Mouse (Mus musculus): Measurements from ENCODE around the gene Gm10644. TPM values are rescaled to one million over a fixed set of nuclear protein-coding genes. Genes with fewer than 3 reads are reported as not detected.

Gene Gm10644
- polyA plus RNA-seq, 1 experiment from 2014 or later: 0.67 TPM

- ATAC-seq: peak; percentile 9
- Histone ChIP-seq H3K36me3 (ENCODE audit: poor library complexity, severe bottlenecking) (no peaks in the 10 kb centered on the region), H3K27me3 (peaks cover 7% of the 10 kb centered on the region; the same call in 1 of the 2 replicates), H3K4me1 (peaks cover 55% of the 10 kb centered on the region), H3K27ac (peak overlapping the region; percentile 99), H3K4me2 (peak overlapping the region; percentile 77), H3K4me3 (peak overlapping the region; percentile 71), H3K9ac (peak overlapping the region; percentile 92), H3K9me3 (replicated peaks) (no peaks in the 10 kb centered on the region)
- WGBS: 0% methylated on average over 31 of the region's 100 CpGs
Observed at GRCm38 (mm10) chr8:83900266-83900956, 54.6 kb downstream of the Gm10644 start.

GRCm38 (mm10) chr8:83899363-83900252, 55.4 kb downstream of the Gm10644 start, which contains the start of gene Adgrl1:
TSS of gene Adgrl1 (plus strand) at chr8:83900105.
- no peaks in the 10 kb centered on the region for H3K9me3 ChIP-seq (replicated peaks)
- peak; percentile 93 for ATAC-seq
- under 1% methylated on average over 66 of the region's 70 CpGs for WGBS
- peak within 1 kb of the TSS; percentile 99 for H3K27ac ChIP-seq
- H3K27me3 ChIP-seq: peaks cover 15% of the 10 kb centered on the region; the same call in 1 of the 2 replicates
- peak within 1 kb of the TSS; percentile 77 for H3K4me2 ChIP-seq
- H3K4me1 ChIP-seq: peaks cover 52% of the 10 kb centered on the region
- peak within 1 kb of the TSS; percentile 92 for H3K9ac ChIP-seq
- peak within 1 kb of the TSS; percentile 71 for H3K4me3 ChIP-seq
- H3K36me3 ChIP-seq (ENCODE audit: poor library complexity, severe bottlenecking): no peaks in the 10 kb centered on the region

GRCm38 (mm10) chr8:83898985-83899362, 56.0 kb downstream of the Gm10644 start:
- no peak for ATAC-seq
- peaks cover 47% of the 10 kb centered on the region for H3K4me1 ChIP-seq
- H3K27me3 ChIP-seq: peaks cover 21% of the 10 kb centered on the region
- peak overlapping the region; percentile 71 for H3K4me3 ChIP-seq
- H3K4me2 ChIP-seq: peak overlapping the region; percentile 77
- peak overlapping the region; percentile 99 for H3K27ac ChIP-seq
- peak overlapping the region; percentile 92 for H3K9ac ChIP-seq
- WGBS: under 1% methylated on average over 13 of the region's 13 CpGs
- no peaks in the 10 kb centered on the region for H3K36me3 ChIP-seq (ENCODE audit: poor library complexity, severe bottlenecking)
- no peaks in the 10 kb centered on the region for H3K9me3 ChIP-seq (replicated peaks)

GRCm38 (mm10) chr8:83898456-83898855, 56.5 kb downstream of the Gm10644 start:
- Histone ChIP-seq H3K4me3 (peak overlapping the region; percentile 71), H3K4me1 (peaks cover 42% of the 10 kb centered on the region), H3K36me3 (ENCODE audit: poor library complexity, severe bottlenecking) (no peaks in the 10 kb centered on the region), H3K27ac (peak overlapping the region; percentile 99), H3K4me2 (peak overlapping the region; percentile 77), H3K9ac (peak overlapping the region; percentile 43; the same call in 1 of the 2 replicates), H3K9me3 (replicated peaks) (no peaks in the 10 kb centered on the region), H3K27me3 (peaks cover 26% of the 10 kb centered on the region)
- WGBS: 3% methylated on average over 10 of the region's 10 CpGs
- no peak for ATAC-seq

GRCm38 (mm10) chr8:83897211-83897610, 57.8 kb downstream of the Gm10644 start:
- WGBS: 1% methylated on average over 26 of the region's 26 CpGs
- H3K27me3 ChIP-seq: peaks cover 28% of the 10 kb centered on the region
- peak overlapping the region; percentile 77 for H3K4me2 ChIP-seq
- no peaks in the 10 kb centered on the region for H3K36me3 ChIP-seq (ENCODE audit: poor library complexity, severe bottlenecking)
- peaks cover 29% of the 10 kb centered on the region for H3K4me1 ChIP-seq
- H3K4me3 ChIP-seq: peak overlapping the region; percentile 32
- peak overlapping the region; percentile 52; the same call in 1 of the 2 replicates for H3K9ac ChIP-seq
- ATAC-seq: no peak
- no peaks in the 10 kb centered on the region for H3K9me3 ChIP-seq (replicated peaks)
- H3K27ac ChIP-seq: no peak overlapping the region

GRCm38 (mm10) chr8:83896461-83896860, 58.5 kb downstream of the Gm10644 start:
- Histone ChIP-seq H3K9me3 (replicated peaks) (no peaks in the 10 kb centered on the region), H3K4me3 (no peak overlapping the region), H3K4me2 (no peak overlapping the region), H3K9ac (peak overlapping the region; percentile 52; the same call in 1 of the 2 replicates), H3K27ac (no peak overlapping the region), H3K27me3 (peaks cover 28% of the 10 kb centered on the region), H3K36me3 (ENCODE audit: poor library complexity, severe bottlenecking) (no peaks in the 10 kb centered on the region), H3K4me1 (peaks cover 22% of the 10 kb centered on the region)
- WGBS: 90% methylated on average over 7 of the region's 7 CpGs
- ATAC-seq: no peak

- Histone ChIP-seq H3K4me3 (no peak overlapping the region), H3K4me2 (no peak overlapping the region), H3K36me3 (ENCODE audit: poor library complexity, severe bottlenecking) (no peaks in the 10 kb centered on the region), H3K27me3 (peaks cover 28% of the 10 kb centered on the region), H3K4me1 (peaks cover 22% of the 10 kb centered on the region), H3K27ac (no peak overlapping the region), H3K9me3 (replicated peaks) (no peaks in the 10 kb centered on the region), H3K9ac (no peak overlapping the region)
- ATAC-seq: no peak
- 2% methylated on average over 5 of the region's 5 CpGs for WGBS
Observed at GRCm38 (mm10) chr8:83895894-83896293, 59.1 kb downstream of the Gm10644 start.

- Histone ChIP-seq H3K9ac (no peak overlapping the region), H3K9me3 (replicated peaks) (no peaks in the 10 kb centered on the region), H3K27ac (no peak overlapping the region), H3K4me2 (no peak overlapping the region), H3K4me3 (no peak overlapping the region), H3K36me3 (ENCODE audit: poor library complexity, severe bottlenecking) (no peaks in the 10 kb centered on the region), H3K27me3 (peaks cover 28% of the 10 kb centered on the region), H3K4me1 (peaks cover 22% of the 10 kb centered on the region)
- ATAC-seq: no peak
- 2% methylated on average over 5 of the region's 5 CpGs for WGBS
Observed at GRCm38 (mm10) chr8:83893915-83894314, 61.1 kb downstream of the Gm10644 start.

- WGBS: 64% methylated on average over 4 of the region's 4 CpGs
- Histone ChIP-seq H3K9ac (no peak overlapping the region), H3K4me3 (no peak overlapping the region), H3K4me1 (peaks cover 4% of the 10 kb centered on the region), H3K27ac (no peak overlapping the region), H3K36me3 (ENCODE audit: poor library complexity, severe bottlenecking) (no peaks in the 10 kb centered on the region), H3K4me2 (no peak overlapping the region), H3K9me3 (replicated peaks) (no peaks in the 10 kb centered on the region), H3K27me3 (peaks cover 28% of the 10 kb centered on the region)
- no peak for ATAC-seq
Observed at GRCm38 (mm10) chr8:83892061-83892460, 62.9 kb downstream of the Gm10644 start.

- ATAC-seq: peak; percentile 65; the same call in 1 of the 2 replicates
- Histone ChIP-seq H3K4me1 (no peaks in the 10 kb centered on the region), H3K27ac (no peak overlapping the region; the same call in 1 of the 2 replicates), H3K27me3 (peaks cover 2% of the 10 kb centered on the region), H3K9ac (no peak overlapping the region), H3K36me3 (ENCODE audit: poor library complexity, severe bottlenecking) (no peaks in the 10 kb centered on the region), H3K4me3 (no peak overlapping the region), H3K4me2 (no peak overlapping the region), H3K9me3 (replicated peaks) (no peaks in the 10 kb centered on the region)
- WGBS: 76% methylated on average over 2 of the region's 2 CpGs
Observed at GRCm38 (mm10) chr8:83888409-83888808, 66.6 kb downstream of the Gm10644 start.
